Mouse (Mus musculus) G1E (cell line): Measurements from ENCODE around the gene Stat4.

Source experiments
- CTCF ChIP-seq: IDR thresholded peaks from 2 replicates; pipeline ENCODE4 v1.5.1; 2012; ENCODE audit warnings: low read depth, low read length, inconsistent platforms, mixed read lengths
- GATA1 ChIP-seq: IDR thresholded peaks from 2 replicates; pipeline ENCODE4 v1.6.1; 2012; ENCODE audit warnings: borderline replicate concordance, low read length, inconsistent platforms, mixed read lengths
- POLR2AphosphoS5 ChIP-seq: IDR thresholded peaks from 2 replicates; pipeline ENCODE4 v1.6.1; 2012; ENCODE audit warnings: low read depth, low read length, inconsistent platforms; ENCODE audit not compliant: insufficient replicate concordance
- TAL1 ChIP-seq: conservative IDR thresholded peaks from 2 replicates; pipeline ENCODE4 v1.6.1; 2012; ENCODE audit warnings: low read depth, low read length, inconsistent platforms, mixed read lengths

GRCm38 (mm10) chr1:52052910-52053309 lies 66.0 kb downstream of the Stat4 start:
- TF ChIP-seq CTCF (no peak), TAL1 (no peak), POLR2AphosphoS5 (no peak), GATA1 (no peak)
